Mouse (Mus musculus): Measurements from ENCODE around the gene Cox6a2. TPM values are rescaled to one million over a fixed set of nuclear protein-coding genes. Genes with fewer than 3 reads are reported as not detected.
"Not testable (repeated sequence)": the region's sequence is repeated elsewhere in the genome, so short reads cannot be mapped to it uniquely, and the experiment has no call there.

The Cox6a2 gene
- polyA plus RNA-seq, 1 experiment from 2014 or later, result not detected

- Histone ChIP-seq H3K9me3 (no peaks in the 10 kb centered on the region), H3K27me3 (no peaks in the 10 kb centered on the region), H3K4me2 (replicated peaks) (no peak overlapping the region), H3K4me3 (no peak overlapping the region), H3K9ac (replicated peaks) (no peak overlapping the region), H3K4me1 (no peaks in the 10 kb centered on the region), H3K36me3 (no peaks in the 10 kb centered on the region), H3K27ac (replicated peaks) (no peak overlapping the region)
- WGBS, result 92% methylated on average over 7 of the region's 7 CpGs
- no peak for ATAC-seq (replicated peaks)
Observed at GRCm38 (mm10) chr7:128166391-128166790, 39.8 kb downstream of the Cox6a2 start.

GRCm38 (mm10) chr7:128164001-128164400, 42.2 kb downstream of the Cox6a2 start:
- no peak overlapping the region for H3K4me3 ChIP-seq
- WGBS, result 94% methylated on average over 4 of the region's 4 CpGs
- H3K4me2 ChIP-seq (replicated peaks), result no peak overlapping the region
- no peaks in the 10 kb centered on the region for H3K9me3 ChIP-seq
- no peaks in the 10 kb centered on the region for H3K27me3 ChIP-seq
- H3K36me3 ChIP-seq, result no peaks in the 10 kb centered on the region
- H3K9ac ChIP-seq (replicated peaks), result no peak overlapping the region
- no peaks in the 10 kb centered on the region for H3K4me1 ChIP-seq
- no peak for ATAC-seq (replicated peaks)
- no peak overlapping the region for H3K27ac ChIP-seq (replicated peaks)

GRCm38 (mm10) chr7:128158688-128159354, 47.4 kb downstream of the Cox6a2 start:
- H3K27ac ChIP-seq (replicated peaks); ATAC-seq (replicated peaks); H3K36me3 ChIP-seq; H3K27me3 ChIP-seq; H3K9ac ChIP-seq (replicated peaks); H3K4me1 ChIP-seq; H3K4me2 ChIP-seq (replicated peaks); H3K4me3 ChIP-seq; H3K9me3 ChIP-seq: not testable (repeated sequence)
- WGBS, result 85% methylated on average over 8 of the region's 8 CpGs

Other genes starting within 250 kb of the Cox6a2 start
- 438 and 469 TPM in 2 replicates for gene Fus, start 238.9 kb downstream of the Cox6a2 start, polyA plus RNA-seq (2015; fragmentation: Nextera tagmentation; extraction: Ambion mirVana)
- 4.1 and 6.7 TPM in 2 replicates for gene Pycard, start 212.5 kb downstream of the Cox6a2 start, polyA plus RNA-seq (2015; fragmentation: Nextera tagmentation; extraction: Ambion mirVana)
- gene Trim72, start 202.4 kb downstream of the Cox6a2 start, polyA plus RNA-seq (2015; fragmentation: Nextera tagmentation; extraction: Ambion mirVana), result not detected in 2 replicates
- 0.96 and 1.0 TPM in 2 replicates for gene Itgam, start 143.7 kb downstream of the Cox6a2 start, polyA plus RNA-seq (2015; fragmentation: Nextera tagmentation; extraction: Ambion mirVana)
- gene Gm49368, start 143.7 kb downstream of the Cox6a2 start, polyA plus RNA-seq (2015; fragmentation: Nextera tagmentation; extraction: Ambion mirVana), result not detected in 2 replicates
- 0.27 TPM in 1 of 2 replicates, not detected in the other for gene Itgax, start 76.8 kb downstream of the Cox6a2 start, polyA plus RNA-seq (2015; fragmentation: Nextera tagmentation; extraction: Ambion mirVana)
- not detected in 2 replicates for gene Itgad, start 52.0 kb downstream of the Cox6a2 start, polyA plus RNA-seq (2015; fragmentation: Nextera tagmentation; extraction: Ambion mirVana)
- 11.0 and 12.0 TPM in 2 replicates for gene Armc5, start 31.0 kb upstream of the Cox6a2 start, polyA plus RNA-seq (2015; fragmentation: Nextera tagmentation; extraction: Ambion mirVana)
- 8.8 and 9.7 TPM in 2 replicates for gene 9130023H24Rik, start 31.6 kb upstream of the Cox6a2 start, polyA plus RNA-seq (2015; fragmentation: Nextera tagmentation; extraction: Ambion mirVana)
- 14.0 and 14.6 TPM in 2 replicates for gene Tgfb1i1, start 40.4 kb upstream of the Cox6a2 start, polyA plus RNA-seq (2015; fragmentation: Nextera tagmentation; extraction: Ambion mirVana)
- not detected in 2 replicates for gene Slc5a2, start 59.3 kb upstream of the Cox6a2 start, polyA plus RNA-seq (2015; fragmentation: Nextera tagmentation; extraction: Ambion mirVana)
- gene BC017158, start 91.8 kb upstream of the Cox6a2 start, polyA plus RNA-seq (2015; fragmentation: Nextera tagmentation; extraction: Ambion mirVana), result 13.1 and 14.2 TPM in 2 replicates
- gene Rgs10, start 212.4 kb upstream of the Cox6a2 start, polyA plus RNA-seq (2015; fragmentation: Nextera tagmentation; extraction: Ambion mirVana), result 21.9 and 22.2 TPM in 2 replicates

Data from forebrain, embryonic 15.5 days (tissue).